Mouse (Mus musculus) gastrocnemius, adult 8-10 months (tissue): Measurements from ENCODE around the gene Ap2m1. TPM values are rescaled to one million over a fixed set of nuclear protein-coding genes. Genes with fewer than 3 reads are reported as not detected.

Experiments
- DNase-seq, 2 experiments: peaks; one replicate each; pipeline ENCODE4 v3.0.0; 2022; ENCODE audit warnings: low spot score in 2 of 2
- total RNA-seq, 4 experiments: library from RNA; stranded (reverse); gene quantifications; 2 replicates each; pipeline ENCODE4 v1.2.4; 2022

The Ap2m1 gene
- total RNA-seq, 4 experiments from 2014 or later = 113 to 138 (median 134) TPM

GRCm38 (mm10) chr16:20528779-20529178 is 6.5 kb upstream of the Ap2m1 start:
- no peak for DNase-seq

DNA sequence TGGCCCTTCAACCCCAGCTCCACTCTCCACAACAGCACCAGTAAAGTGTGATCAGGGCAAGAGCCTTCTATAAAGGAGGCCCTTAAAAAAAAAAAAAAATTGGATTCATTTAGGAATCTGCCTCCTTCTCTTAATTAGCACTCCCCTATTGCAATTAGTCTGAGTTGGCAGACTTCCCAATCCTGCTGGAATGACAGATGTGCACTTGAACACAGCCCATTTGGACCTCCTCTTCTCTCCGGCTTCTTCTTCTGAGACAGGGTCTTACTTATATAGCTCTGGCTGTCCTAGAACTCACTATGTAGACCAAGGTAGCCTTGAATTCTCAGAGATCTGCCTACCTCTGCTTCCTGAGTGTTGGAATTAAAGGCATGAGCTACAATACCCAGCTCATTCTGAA is 5.9 kb upstream of the Ap2m1 start:
- DNase-seq = no peak

DNA sequence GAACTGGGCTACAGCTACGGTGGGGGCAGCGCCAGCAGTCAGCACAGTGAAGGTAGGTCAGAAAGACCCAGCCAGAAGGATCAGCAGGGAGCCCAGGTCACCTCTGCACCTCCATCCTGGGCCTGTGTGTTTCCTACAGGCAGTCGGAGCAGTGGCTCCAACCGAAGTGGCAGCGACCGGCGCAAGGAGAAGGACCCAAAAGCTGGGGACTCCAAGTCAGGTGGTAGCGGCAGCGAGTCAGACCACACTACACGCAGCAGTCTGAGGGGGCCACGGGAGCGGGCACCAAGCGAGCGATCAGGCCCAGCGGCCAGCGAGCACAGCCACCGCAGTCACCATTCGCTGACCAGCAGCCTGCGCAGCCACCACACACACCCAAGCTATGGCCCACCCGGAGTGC is 4.3 kb upstream of the Ap2m1 start:
- DNase-seq = no peak

DNA sequence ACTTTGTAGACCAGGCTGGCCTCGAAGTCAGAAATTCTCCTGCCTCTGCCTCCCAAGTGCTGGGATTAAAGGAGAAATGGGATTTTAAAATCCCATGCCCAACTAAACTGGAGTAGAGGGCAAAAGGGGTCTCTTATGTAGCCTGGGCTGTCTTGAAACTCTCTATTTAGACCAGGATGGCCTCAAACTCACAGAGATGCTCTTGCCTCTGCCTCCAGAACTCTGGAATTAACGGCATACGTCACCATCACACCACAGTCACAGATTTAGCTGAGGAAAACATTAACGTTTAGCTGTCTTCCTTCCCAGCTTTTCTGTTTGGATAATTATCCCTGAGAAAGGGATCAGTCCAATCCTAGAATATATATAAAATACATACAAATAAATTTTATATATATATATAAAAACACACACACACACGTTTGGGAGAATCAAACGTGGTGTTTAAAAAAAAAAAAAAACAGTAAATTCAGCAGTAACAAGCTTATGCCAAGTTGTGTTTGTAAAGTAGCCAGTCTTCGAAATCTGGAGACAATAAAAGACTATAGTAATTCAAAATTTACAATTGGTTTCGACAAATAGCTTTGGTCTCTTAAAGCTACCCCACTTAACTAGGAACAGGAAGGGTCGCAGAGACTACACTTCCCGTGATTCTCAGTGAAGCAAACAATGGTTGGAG is 522 bp upstream of the Ap2m1 start:
- DNase-seq = no peak

DNA sequence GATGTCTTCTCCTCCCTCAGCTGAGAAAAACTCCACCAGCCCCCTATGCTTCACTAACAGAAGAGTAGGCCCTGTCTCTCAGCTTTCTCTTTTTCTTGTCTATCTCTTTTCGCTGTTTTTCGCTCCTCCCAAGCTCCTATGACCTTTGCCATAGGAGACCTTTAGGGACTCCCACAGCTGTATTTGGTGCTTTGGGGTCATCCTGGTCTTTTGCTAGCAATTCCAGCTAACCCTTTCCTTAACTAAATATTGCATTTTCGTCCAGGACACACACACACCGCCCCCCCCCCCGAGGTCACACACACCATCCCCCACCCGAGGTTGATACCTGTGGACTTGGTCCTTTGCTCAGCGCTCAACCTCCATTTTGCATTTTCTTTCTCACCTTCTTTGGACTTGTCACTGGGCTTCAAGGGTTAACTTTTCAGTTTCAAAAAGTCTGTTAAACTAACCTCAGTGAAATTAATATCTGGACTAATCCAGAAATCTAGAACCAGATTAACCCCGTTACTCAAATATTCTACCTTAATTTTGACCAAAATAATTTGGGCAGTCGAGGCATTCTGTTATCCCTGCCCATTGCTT is 895 bp downstream of the Ap2m1 start:
- DNase-seq = no peak

- no peak for DNase-seq
Measured at GRCm38 (mm10) chr16:20537071-20537471, 1.8 kb downstream of the Ap2m1 start.

- DNase-seq = no peak
Measured at GRCm38 (mm10) chr16:20537601-20538320, 2.5 kb downstream of the Ap2m1 start.

- DNase-seq = no peak
Measured at GRCm38 (mm10) chr16:20539649-20540048, 4.4 kb downstream of the Ap2m1 start.

DNA sequence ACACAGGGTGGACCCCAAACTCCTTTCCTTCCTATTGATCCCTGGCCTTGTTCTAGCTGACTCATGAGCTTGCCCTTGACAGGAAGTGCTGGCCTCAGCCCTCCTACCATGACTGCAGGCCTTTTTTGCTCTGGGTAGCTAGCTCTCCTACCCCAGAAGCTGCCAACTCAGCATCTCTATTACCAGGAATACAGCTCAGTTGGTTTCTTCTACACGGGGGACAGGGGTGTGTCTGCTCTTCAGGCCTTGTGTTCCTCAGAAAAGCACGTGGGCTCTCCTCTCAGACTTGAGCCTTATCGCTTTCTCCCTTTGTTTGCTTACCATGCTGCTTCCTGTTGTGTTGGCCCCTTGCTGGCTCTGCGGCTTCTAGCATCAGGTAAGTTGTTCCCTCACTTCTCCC is 5.2 kb downstream of the Ap2m1 start:
- no peak for DNase-seq

DNA sequence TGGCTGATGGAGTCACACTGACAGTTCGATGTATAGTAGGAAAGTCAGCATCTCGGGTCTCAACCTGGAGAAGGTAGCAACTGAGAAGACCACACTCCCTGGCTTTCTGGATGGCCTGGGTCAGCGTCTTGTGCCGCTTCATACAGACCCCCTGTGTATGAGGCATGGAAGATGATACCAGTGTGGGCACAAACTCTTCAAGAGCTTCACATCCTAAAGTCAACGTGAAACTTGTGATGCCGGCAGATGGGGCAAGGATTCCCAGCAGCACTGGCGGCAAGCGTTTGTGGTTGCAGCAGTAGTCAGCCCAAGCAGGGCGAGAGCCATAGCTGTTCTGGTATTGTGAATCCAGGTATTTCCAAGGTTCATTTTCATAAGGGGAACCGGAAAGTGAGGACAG is 10.4 kb downstream of the Ap2m1 start:
- no peak for DNase-seq

GRCm38 (mm10) chr16:20547423-20547822 is 12.1 kb downstream of the Ap2m1 start:
- DNase-seq = no peak

- DNase-seq = peak; percentile 95 to 97
Measured at GRCm38 (mm10) chr16:20548096-20548948, 13.0 kb downstream of the Ap2m1 start, which contains the start of gene Abcf3. Gene Abcf3, plus strand, starts transcription at chr16:20548577.

GRCm38 (mm10) chr16:20549161-20549560 is 13.9 kb downstream of the Ap2m1 start:
- no peak for DNase-seq

GRCm38 (mm10) chr16:20551691-20552090 is 16.4 kb downstream of the Ap2m1 start:
- no peak for DNase-seq

GRCm38 (mm10) chr16:20552594-20552993 is 17.3 kb downstream of the Ap2m1 start:
- no peak for DNase-seq

DNA sequence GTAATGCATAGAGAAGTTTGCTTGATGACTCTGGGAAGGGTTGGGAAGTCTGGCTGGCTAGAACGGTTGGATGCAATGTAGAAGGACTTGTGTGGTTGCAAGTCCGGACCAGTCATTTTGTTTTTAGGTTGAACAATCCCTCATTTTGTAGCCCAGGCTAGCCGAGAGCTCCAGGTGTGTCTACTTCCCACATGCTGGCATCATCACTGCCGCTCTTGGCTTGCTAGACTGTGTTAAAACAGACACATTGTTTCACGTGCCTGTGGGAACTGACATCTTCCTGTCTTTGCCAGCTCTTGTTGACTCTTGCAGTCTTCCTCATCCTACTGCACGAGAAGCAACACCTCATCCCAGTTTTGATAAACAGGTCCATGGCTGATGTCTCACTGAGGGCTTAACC is 19.7 kb downstream of the Ap2m1 start:
- DNase-seq = no peak

- no peak for DNase-seq
Measured at GRCm38 (mm10) chr16:20557381-20557780, 22.1 kb downstream of the Ap2m1 start.

- DNase-seq = no peak
Measured at GRCm38 (mm10) chr16:20565075-20565474, 29.8 kb downstream of the Ap2m1 start.

DNA sequence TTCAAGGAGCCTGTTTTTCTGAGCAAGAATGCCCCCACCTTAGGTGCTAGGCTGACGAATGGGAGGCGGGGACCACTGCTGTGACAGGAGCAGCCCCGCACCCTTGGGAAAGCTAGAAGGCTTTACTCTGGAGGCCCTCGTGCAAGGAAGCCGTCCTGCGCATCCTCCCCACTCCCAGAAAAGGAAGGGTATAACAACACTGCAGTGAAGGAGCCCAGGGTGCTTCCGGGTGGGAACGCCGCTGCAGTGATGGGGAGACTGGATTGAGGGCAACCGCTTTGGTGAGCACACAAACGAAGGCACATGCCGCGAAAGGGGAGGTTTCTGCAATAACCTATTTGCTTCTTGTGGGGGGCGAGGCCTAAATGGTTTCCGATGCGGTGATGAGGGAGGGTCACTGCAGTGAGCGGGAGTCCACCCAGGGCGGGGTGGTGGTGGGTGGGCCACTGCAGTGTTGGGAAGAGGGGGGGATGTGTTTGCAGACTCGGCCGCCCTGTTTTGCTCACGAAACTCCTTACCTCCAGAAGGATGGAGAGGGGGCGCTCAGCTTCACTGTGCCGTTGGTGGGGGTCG is 54.2 kb downstream of the Ap2m1 start, which contains the start of gene Vwa5b2:
TSS of gene Vwa5b2 (plus strand) at position 106 of the 573 bp plus-strand sequence.
- DNase-seq = no peak

GRCm38 (mm10) chr16:20589939-20590679 is 54.8 kb downstream of the Ap2m1 start:
- no peak for DNase-seq

DNA sequence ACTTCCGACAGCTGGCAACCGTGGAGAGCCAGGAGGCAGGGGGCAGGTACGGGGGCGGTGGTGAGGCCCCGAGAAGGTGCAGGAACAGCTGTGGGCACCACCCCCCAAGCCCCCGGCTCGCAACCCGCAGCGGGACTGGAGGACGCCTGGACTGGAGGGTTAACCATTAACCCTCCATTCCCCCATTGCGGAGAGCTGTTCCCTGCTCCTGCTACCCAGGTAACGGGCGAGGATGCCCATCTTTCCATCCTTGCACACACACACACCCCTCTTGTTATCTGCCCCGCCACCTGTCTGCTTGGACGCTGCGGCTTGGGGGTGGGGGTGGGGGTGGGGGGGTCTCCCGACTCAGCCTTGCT is 55.4 kb downstream of the Ap2m1 start:
- no peak for DNase-seq
